Comparison of ENCODE assay signal across 9 mouse cellular contexts in genomic region chr3:152111081-152111480, GRCm38 (mm10). TPM values are rescaled to one million over a fixed set of nuclear protein-coding genes. Genes with fewer than 3 reads are reported as not detected.
DNase-seq lines count a peak whose midpoint lies in the region; ATAC-seq and TF ChIP-seq lines count a peak whose summit lies in the region.
"Had no signal": no experiment of that assay in that cellular context is flagged by ENCODE, and none has a peak within 500 bp of the region (broad histone marks: within the 10 kb centered on the region; RNA-seq: fewer than 3 reads in every experiment).

No protein-coding gene starts in this region.

- H3K9ac ChIP-seq in ES-Bruce4 (ENCODE audit: low read depth, poor library complexity, severe bottlenecking), result no peak overlapping the region
- no peak overlapping the region for H3K9ac ChIP-seq in heart, embryonic 11.5 days (ENCODE audit: low read depth, low read length)
- no peak overlapping the region for H3K9ac ChIP-seq in kidney, postnatal 0 days (ENCODE audit: low read depth, low read length)
- H3K9ac ChIP-seq in liver, embryonic 14.5 days (replicated peaks), result no peak overlapping the region

- 0 out of 2 replicates have a peak overlapping the region, but pooled peaks have one; percentile 5 for H3K27ac ChIP-seq in ES-Bruce4 (ENCODE audit: insufficient read depth, low read length)
- no peak overlapping the region for H3K27ac ChIP-seq in heart, embryonic 11.5 days (ENCODE audit: low read depth, low read length)
- no peak overlapping the region for H3K27ac ChIP-seq in kidney, postnatal 0 days
- H3K27ac ChIP-seq in liver, embryonic 14.5 days, result no peak overlapping the region

- no peaks in the 10 kb centered on the region for H3K36me3 ChIP-seq in ES-Bruce4 (ENCODE audit: control insufficient read depth, insufficient read depth, low read length, poor library complexity, severe bottlenecking)
- no peaks in the 10 kb centered on the region for H3K36me3 ChIP-seq in heart, embryonic 11.5 days (ENCODE audit: control insufficient read depth, insufficient read depth, low read length)
- H3K36me3 ChIP-seq in kidney, postnatal 0 days (ENCODE audit: insufficient read depth, low read length), result no peaks in the 10 kb centered on the region
- no peaks in the 10 kb centered on the region for H3K36me3 ChIP-seq in liver, embryonic 14.5 days (replicated peaks; ENCODE audit: control insufficient read depth, insufficient read depth, low read depth)

- H3K9me3 ChIP-seq in ES-Bruce4 (replicated peaks; ENCODE audit: control insufficient read depth, insufficient read depth, low read length, poor library complexity, severe bottlenecking), result no peaks in the 10 kb centered on the region
- no peaks in the 10 kb centered on the region for H3K9me3 ChIP-seq in heart, embryonic 11.5 days (replicated peaks; ENCODE audit: control insufficient read depth, low read length)
- H3K9me3 ChIP-seq in kidney, postnatal 0 days (replicated peaks; ENCODE audit: low read length), result no peaks in the 10 kb centered on the region
- H3K9me3 ChIP-seq in liver, embryonic 14.5 days (ENCODE audit: control insufficient read depth, low read length), result no peaks in the 10 kb centered on the region

- peaks cover 1% of the 10 kb centered on the region for H3K4me1 ChIP-seq in ES-Bruce4 (ENCODE audit: control insufficient read depth, insufficient read depth, low read length)
- H3K4me1 ChIP-seq in heart, embryonic 11.5 days (ENCODE audit: control insufficient read depth, insufficient read depth, low read length), result peaks cover 33% of the 10 kb centered on the region
- peaks cover 15% of the 10 kb centered on the region for H3K4me1 ChIP-seq in kidney, postnatal 0 days (replicated peaks; ENCODE audit: insufficient read depth, low read length)
- peaks cover 25 to 37% of the 10 kb centered on the region in 2 experiments for H3K4me1 ChIP-seq in liver, embryonic 14.5 days (replicated peaks; ENCODE audit: control insufficient read depth in 2 of 2, insufficient read depth in 2 of 2, low read length in 1 of 2)

- peak overlapping the region; percentile 10 for H3K4me3 ChIP-seq in ES-Bruce4 (ENCODE audit: low read depth, low read length)
- H3K4me3 ChIP-seq in heart, embryonic 11.5 days (ENCODE audit: low read depth, low read length), result no peak overlapping the region
- H3K4me3 ChIP-seq in kidney, postnatal 0 days (replicated peaks; ENCODE audit: low read depth, low read length), result no peak overlapping the region
- H3K4me3 ChIP-seq in liver, embryonic 14.5 days (ENCODE audit: insufficient read depth in 1 of 2, low read depth in 2 of 2, low read length in 2 of 2), result no peak overlapping the region

- DNase-seq in brain, embryonic 14.5 days (ENCODE audit: low read depth), result peak; percentile 88
- DNase-seq in kidney, postnatal 0 days (ENCODE audit: low spot score), result peak; percentile 92
- DNase-seq in liver, embryonic 14.5 days (ENCODE audit: low read depth in 3 of 3, low spot score in 3 of 3), result peak; percentile 47 to 55 (median 53)
- peak; percentile 55 for DNase-seq in ovary, adult 18-20 months (ENCODE audit: low spot score)
- peak; percentile 65 for DNase-seq in thymus, postnatal 0 days (ENCODE audit: low spot score)

- TF ChIP-seq POLR2A in ES-Bruce4 (IDR thresholded peaks at IDR 0.05; ENCODE audit: insufficient read depth, low read length), result no peak
- no peak for TF ChIP-seq POLR2A in brain, embryonic 14.5 days (IDR thresholded peaks at IDR 0.05; ENCODE audit: borderline replicate concordance, extremely low read depth, insufficient read depth, insufficient read length, poor library complexity, severe bottlenecking)

- peak overlapping the region; percentile 40 for H3K4me2 ChIP-seq in heart, embryonic 11.5 days
- peak overlapping the region; percentile 14; the same call in 1 of the 2 replicates for H3K4me2 ChIP-seq in kidney, postnatal 0 days (ENCODE audit: low read length)
- no peak overlapping the region; the same call in 1 of the 2 replicates for H3K4me2 ChIP-seq in liver, embryonic 14.5 days (ENCODE audit: low read depth)

- TF ChIP-seq CTCF in ES-Bruce4 (IDR thresholded peaks at IDR 0.05; ENCODE audit: low read depth, low read length), result peak; percentile 70
- TF ChIP-seq CTCF in brain, embryonic 14.5 days (IDR thresholded peaks at IDR 0.05; ENCODE audit: borderline replicate concordance, extremely low read depth, insufficient read depth, insufficient read length), result peak; percentile 80
- TF ChIP-seq CTCF in kidney, postnatal 0 days (IDR thresholded peaks at IDR 0.05; ENCODE audit: low read depth), result peak; percentile 88
- TF ChIP-seq CTCF in liver, embryonic 14.5 days (IDR thresholded peaks at IDR 0.05; ENCODE audit: low read depth), result peak; percentile 87

- TF ChIP-seq EP300 in ES-Bruce4 (IDR thresholded peaks at IDR 0.05; ENCODE audit: insufficient read depth, low read depth, low read length), result no peak
- no peak for TF ChIP-seq EP300 in liver, embryonic 14.5 days (IDR thresholded peaks at IDR 0.05; ENCODE audit: low read depth)

- no peaks in the 10 kb centered on the region for H3K27me3 ChIP-seq in ES-Bruce4 (ENCODE audit: control insufficient read depth, insufficient read depth, low read length, poor library complexity, severe bottlenecking)
- H3K27me3 ChIP-seq in heart, embryonic 11.5 days (ENCODE audit: control insufficient read depth, insufficient read depth, low read length), result peaks cover 4% of the 10 kb centered on the region; the same call in 1 of the 2 replicates
- H3K27me3 ChIP-seq in kidney, postnatal 0 days (ENCODE audit: insufficient read depth, low read length), result no peaks in the 10 kb centered on the region
- H3K27me3 ChIP-seq in liver, embryonic 14.5 days (ENCODE audit: control insufficient read depth, insufficient read depth, low read length), result peaks cover 19% of the 10 kb centered on the region

- peak; percentile 60 for ATAC-seq in erythroid progenitor cell, adult 5-6 weeks (replicated peaks; ENCODE audit: low FRiP score, poor library complexity, severe bottlenecking)
- ATAC-seq in heart, embryonic 11.5 days (replicated peaks; ENCODE audit: insufficient number of reproducible peaks, low FRiP score, low TSS enrichment), result no peak
- ATAC-seq in kidney, postnatal 0 days (replicated peaks; ENCODE audit: low FRiP score, low read depth), result no peak
- no peak for ATAC-seq in liver, embryonic 14.5 days (ENCODE audit: insufficient read depth)

- WGBS in heart, embryonic 11.5 days (ENCODE audit: insufficient replicate concordance), result 13% methylated on average over 9 of the region's 9 CpGs
- WGBS in kidney, postnatal 0 days, result 10% methylated on average over 9 of the region's 9 CpGs
- WGBS in liver, embryonic 14.5 days (ENCODE audit: insufficient replicate concordance), result 15% methylated on average over 9 of the region's 9 CpGs

RNA-seq across cellular contexts. Expression of gene Gipc2, which starts 54.9 kb away (rescaled TPM):
- 17.1 and 19.9 TPM in 2 replicates for polyA plus RNA-seq in ES-Bruce4 (2011; ENCODE audit: insufficient read depth, insufficient read length, low read depth, missing spikeins)
- polyA plus RNA-seq in brain, embryonic 14.5 days (2012; rRNA removed), result 4.6 and 6.0 TPM in 2 replicates
- not detected in 2 replicates for total RNA-seq in erythroid progenitor cell, adult 5-6 weeks (2015; ENCODE audit: low replicate concordance)
- not detected in 2 replicates for total RNA-seq in erythroid progenitor cell, adult 5-6 weeks (2017; ENCODE audit: low replicate concordance)
- 3.8 and 4.4 TPM in 2 replicates for polyA plus RNA-seq in heart, embryonic 11.5 days (2014; fragmentation: Nextera tagmentation; extraction: Ambion mirVana)
- 74.1 and 84.5 TPM in 2 replicates for polyA plus RNA-seq in kidney, postnatal 0 days (2015; fragmentation: Nextera tagmentation; extraction: Ambion mirVana)
- 5.1 and 7.7 TPM in 2 replicates for polyA plus RNA-seq in liver, embryonic 14.5 days (2012; rRNA removed)
- 16.9 and 17.8 TPM in 2 replicates for polyA plus RNA-seq in liver, embryonic 14.5 days (2014; fragmentation: Nextera tagmentation; extraction: Ambion mirVana)
- polyA plus RNA-seq in thymus, postnatal 0 days (2015; fragmentation: Nextera tagmentation; extraction: Ambion mirVana), result 1.1 and 1.4 TPM in 2 replicates
- total RNA-seq: neutrophil, adult 5-6 weeks had no signal
